Mouse (Mus musculus): Measurements from ENCODE around the gene Htatip2. TPM values are rescaled to one million over a fixed set of nuclear protein-coding genes. Genes with fewer than 3 reads are reported as not detected.

Htatip2 gene
- polyA plus RNA-seq, 1 experiment from 2014 or later: 13.8 TPM

GRCm38 (mm10) chr7:49803511-49803910 is 44.6 kb downstream of the Htatip2 start:
- Histone ChIP-seq H3K9me3 (no peaks in the 10 kb centered on the region), H3K4me3 (no peak overlapping the region), H3K4me1 (peaks cover 7% of the 10 kb centered on the region; the same call in 1 of the 2 replicates), H3K27me3 (ENCODE audit: insufficient read depth, poor library complexity, severe bottlenecking) (no peaks in the 10 kb centered on the region), H3K27ac (no peak overlapping the region), H3K36me3 (peaks cover 44% of the 10 kb centered on the region)
- 85% methylated on average over 6 of the region's 6 CpGs for WGBS
- peak; percentile 60 for DNase-seq (ENCODE audit: low spot score)

- Histone ChIP-seq H3K4me1 (peaks cover 7% of the 10 kb centered on the region; the same call in 1 of the 2 replicates), H3K4me3 (no peak overlapping the region), H3K36me3 (peaks cover 45% of the 10 kb centered on the region), H3K27me3 (ENCODE audit: insufficient read depth, poor library complexity, severe bottlenecking) (no peaks in the 10 kb centered on the region), H3K27ac (no peak overlapping the region), H3K9me3 (no peaks in the 10 kb centered on the region)
- 49% methylated on average over 5 of the region's 5 CpGs for WGBS
- peak; percentile 64 for DNase-seq (ENCODE audit: low spot score)
Measured at GRCm38 (mm10) chr7:49804638-49805165, 45.8 kb downstream of the Htatip2 start.

- 81% methylated on average over 3 of the region's 3 CpGs for WGBS
- Histone ChIP-seq H3K9me3 (no peaks in the 10 kb centered on the region), H3K4me1 (peaks cover 7% of the 10 kb centered on the region; the same call in 1 of the 2 replicates), H3K4me3 (no peak overlapping the region), H3K36me3 (peaks cover 40% of the 10 kb centered on the region), H3K27me3 (ENCODE audit: insufficient read depth, poor library complexity, severe bottlenecking) (no peaks in the 10 kb centered on the region), H3K27ac (no peak overlapping the region)
- DNase-seq (ENCODE audit: low spot score): peak; percentile 35
Measured at GRCm38 (mm10) chr7:49805618-49806017, 46.7 kb downstream of the Htatip2 start.

GRCm38 (mm10) chr7:49807093-49807682 is 48.3 kb downstream of the Htatip2 start:
- Histone ChIP-seq H3K9me3 (no peaks in the 10 kb centered on the region), H3K36me3 (peaks cover 37% of the 10 kb centered on the region), H3K4me3 (no peak overlapping the region), H3K27me3 (ENCODE audit: insufficient read depth, poor library complexity, severe bottlenecking) (no peaks in the 10 kb centered on the region), H3K4me1 (no peaks in the 10 kb centered on the region; the same call in 1 of the 2 replicates), H3K27ac (no peak overlapping the region)
- WGBS: 81% methylated on average over 9 of the region's 9 CpGs
- peak; percentile 53 for DNase-seq (ENCODE audit: low spot score)

- peak; percentile 47 for DNase-seq (ENCODE audit: low spot score)
- Histone ChIP-seq H3K27me3 (ENCODE audit: insufficient read depth, poor library complexity, severe bottlenecking) (no peaks in the 10 kb centered on the region), H3K9me3 (no peaks in the 10 kb centered on the region), H3K27ac (no peak overlapping the region), H3K4me3 (no peak overlapping the region), H3K36me3 (peaks cover 34% of the 10 kb centered on the region), H3K4me1 (no peaks in the 10 kb centered on the region; the same call in 1 of the 2 replicates)
- WGBS: 89% methylated on average over 17 of the region's 17 CpGs
Measured at GRCm38 (mm10) chr7:49807846-49808622, 49.1 kb downstream of the Htatip2 start.

- WGBS: 89% methylated on average over 6 of the region's 6 CpGs
- DNase-seq (ENCODE audit: low spot score): peak; percentile 50
- H3K27ac ChIP-seq: no peak overlapping the region
Measured at GRCm38 (mm10) chr7:49809100-49809499, 50.2 kb downstream of the Htatip2 start.

GRCm38 (mm10) chr7:49809562-49809961 is 50.6 kb downstream of the Htatip2 start:
- 80% methylated on average over 3 of the region's 3 CpGs for WGBS
- Histone ChIP-seq H3K4me3 (no peak overlapping the region), H3K27me3 (ENCODE audit: insufficient read depth, poor library complexity, severe bottlenecking) (no peaks in the 10 kb centered on the region), H3K9me3 (no peaks in the 10 kb centered on the region), H3K27ac (no peak overlapping the region), H3K36me3 (peaks cover 30% of the 10 kb centered on the region), H3K4me1 (no peaks in the 10 kb centered on the region; the same call in 1 of the 2 replicates)
- DNase-seq (ENCODE audit: low spot score): peak; percentile 47

More at GRCm38 (mm10) chr7:49809100-49809499, 50.2 kb downstream of the Htatip2 start:
- peaks cover 26% of the 10 kb centered on the region for H3K36me3 ChIP-seq
- no peak overlapping the region for H3K4me3 ChIP-seq
- H3K4me1 ChIP-seq: no peaks in the 10 kb centered on the region; the same call in 1 of the 2 replicates
- H3K27me3 ChIP-seq (ENCODE audit: insufficient read depth, poor library complexity, severe bottlenecking): no peaks in the 10 kb centered on the region
- H3K9me3 ChIP-seq: no peaks in the 10 kb centered on the region

GRCm38 (mm10) chr7:49811346-49811745 is 52.4 kb downstream of the Htatip2 start:
- Histone ChIP-seq H3K4me3 (no peak overlapping the region), H3K27me3 (ENCODE audit: insufficient read depth, poor library complexity, severe bottlenecking) (no peaks in the 10 kb centered on the region), H3K9me3 (no peaks in the 10 kb centered on the region), H3K27ac (no peak overlapping the region), H3K36me3 (peaks cover 37% of the 10 kb centered on the region), H3K4me1 (no peaks in the 10 kb centered on the region; the same call in 1 of the 2 replicates)
- WGBS: 54% methylated on average over 4 of the region's 4 CpGs
- peak; percentile 33 for DNase-seq (ENCODE audit: low spot score)

- H3K36me3 ChIP-seq: peaks cover 25% of the 10 kb centered on the region
- H3K4me1 ChIP-seq: peaks cover 8% of the 10 kb centered on the region
- H3K4me3 ChIP-seq: no peak overlapping the region
- no peak overlapping the region for H3K27ac ChIP-seq
- peak; percentile 6 for DNase-seq (ENCODE audit: low spot score)
- 82% methylated on average over 4 of the region's 4 CpGs for WGBS
- H3K9me3 ChIP-seq: no peaks in the 10 kb centered on the region
- no peaks in the 10 kb centered on the region for H3K27me3 ChIP-seq (ENCODE audit: insufficient read depth, poor library complexity, severe bottlenecking)
Measured at GRCm38 (mm10) chr7:49819393-49819792, 60.5 kb downstream of the Htatip2 start.

- WGBS: 85% methylated on average over 1 of the region's 1 CpGs
- H3K4me1 ChIP-seq: peaks cover 8% of the 10 kb centered on the region
Measured at GRCm38 (mm10) chr7:49821370-49821769, 62.5 kb downstream of the Htatip2 start.

GRCm38 (mm10) chr7:49822028-49822427 is 63.1 kb downstream of the Htatip2 start:
- 62% methylated on average over 2 of the region's 2 CpGs for WGBS
- DNase-seq (ENCODE audit: low spot score): no peak
- H3K4me1 ChIP-seq: peaks cover 8% of the 10 kb centered on the region
- H3K9me3 ChIP-seq: no peaks in the 10 kb centered on the region
- peaks cover 22% of the 10 kb centered on the region for H3K36me3 ChIP-seq
- H3K4me3 ChIP-seq: no peak overlapping the region
- H3K27me3 ChIP-seq (ENCODE audit: insufficient read depth, poor library complexity, severe bottlenecking): no peaks in the 10 kb centered on the region
- no peak overlapping the region for H3K27ac ChIP-seq

More at GRCm38 (mm10) chr7:49821370-49821769, 62.5 kb downstream of the Htatip2 start:
- H3K27ac ChIP-seq: no peak overlapping the region
- no peak for DNase-seq (ENCODE audit: low spot score)
- H3K36me3 ChIP-seq: peaks cover 17% of the 10 kb centered on the region
- H3K9me3 ChIP-seq: no peaks in the 10 kb centered on the region
- H3K4me3 ChIP-seq: no peak overlapping the region
- H3K27me3 ChIP-seq (ENCODE audit: insufficient read depth, poor library complexity, severe bottlenecking): no peaks in the 10 kb centered on the region

Measured in heart, embryonic 10.5 days (tissue).